Mouse (Mus musculus) mature B cell (primary cell): ENCODE data around the gene Mettl7a1.
"Not testable (repeated sequence)": the region's sequence is repeated elsewhere in the genome, so short reads cannot be mapped to it uniquely, and the experiment has no call there.

Experiments
- in situ Hi-C: fragments of 300-500 bp; cut with MboI; formaldehyde crosslinking; loops from 2 replicates; pipeline ENCODE4 v1.14.3; 2019

The Mettl7a1 gene

DNA sequence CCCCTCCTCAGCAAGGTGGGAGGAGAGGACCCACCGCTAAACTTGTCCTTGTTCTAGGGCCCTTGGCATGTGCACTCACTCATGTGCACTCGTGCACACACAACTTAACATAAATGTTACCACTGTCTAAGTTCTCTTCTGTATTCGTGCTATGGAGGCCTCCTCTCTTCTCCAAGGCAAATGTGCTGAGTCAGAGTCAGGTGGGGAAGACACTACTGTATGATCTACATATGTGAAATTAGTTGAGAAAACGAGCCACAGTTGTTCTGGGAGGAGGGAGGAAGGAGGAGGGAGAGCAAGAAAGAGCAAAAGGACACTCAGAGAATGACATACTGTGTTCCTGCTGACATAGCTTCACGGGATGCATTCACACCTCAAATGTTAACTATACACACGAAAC is 3.4 kb upstream of the Mettl7a1 start:
- in situ Hi-C loops, result no loop called here

DNA sequence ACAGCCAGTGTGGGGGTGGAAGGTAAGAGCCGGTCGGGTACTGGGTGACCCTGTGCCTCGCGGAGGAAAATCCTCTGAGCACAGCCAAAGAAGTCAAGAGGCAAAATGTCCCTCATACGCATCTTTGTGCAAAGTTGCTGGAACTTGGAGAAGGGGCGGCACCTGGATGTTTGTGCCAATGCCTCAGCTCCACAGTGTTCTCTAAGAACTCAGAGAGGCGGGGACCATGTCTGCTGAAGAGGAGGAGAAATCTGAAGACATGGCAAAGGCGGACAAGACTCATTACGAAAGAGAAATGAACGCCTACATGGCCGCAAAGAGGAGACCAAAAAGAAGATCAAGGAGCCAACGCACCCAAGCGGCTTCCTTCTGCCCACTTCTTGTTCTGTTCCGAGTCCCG is 2.4 kb upstream of the Mettl7a1 start:
- in situ Hi-C loops, result no loop called here

DNA sequence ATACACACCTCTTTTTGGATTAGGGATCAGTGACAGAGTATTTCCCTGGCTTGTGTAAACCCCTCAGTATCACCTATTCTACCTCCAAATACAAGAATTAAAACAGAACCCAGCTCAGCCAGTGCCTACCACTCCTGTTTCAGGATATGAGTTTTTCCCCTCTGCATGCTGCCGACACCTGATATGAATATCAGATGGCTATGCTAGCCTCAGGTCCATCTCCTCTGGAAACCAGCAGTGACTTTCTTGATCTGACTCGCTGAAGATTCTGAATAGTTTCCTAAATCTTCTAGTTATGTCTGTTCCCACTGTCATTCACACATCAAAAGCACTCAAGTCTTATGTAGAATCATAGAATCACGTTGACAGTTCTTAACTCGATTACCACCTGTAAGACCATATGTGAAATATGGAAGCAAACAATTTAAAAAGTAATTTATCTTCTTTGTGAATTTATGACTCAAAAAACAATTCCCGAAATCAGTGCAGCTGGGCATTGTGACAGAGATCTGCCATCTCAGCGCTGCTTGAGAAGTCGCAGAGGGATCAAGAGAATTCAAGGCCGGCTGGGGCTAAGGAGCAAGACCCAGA is 417 bp upstream of the Mettl7a1 start:
- in situ Hi-C loops, result no loop called here

DNA sequence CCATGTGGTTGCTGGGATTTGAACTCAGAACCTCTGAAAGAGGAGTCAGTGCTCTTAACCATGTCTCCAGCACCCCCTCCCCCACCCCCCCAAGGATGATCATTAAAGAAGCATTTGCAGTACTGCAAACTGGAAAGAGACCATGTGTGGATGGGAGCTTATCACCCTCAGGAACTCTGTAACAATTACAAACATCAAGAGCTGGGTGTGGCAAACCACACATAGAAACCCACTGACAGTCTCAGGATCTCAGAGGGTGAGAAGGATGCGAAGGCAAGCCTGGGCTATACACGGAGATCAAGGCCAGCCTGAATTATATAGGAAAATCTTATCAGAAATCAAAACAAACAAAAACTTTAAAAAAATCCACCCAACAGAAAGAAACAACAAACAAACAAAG is 2.3 kb downstream of the Mettl7a1 start:
- in situ Hi-C loops, result no loop called here

DNA sequence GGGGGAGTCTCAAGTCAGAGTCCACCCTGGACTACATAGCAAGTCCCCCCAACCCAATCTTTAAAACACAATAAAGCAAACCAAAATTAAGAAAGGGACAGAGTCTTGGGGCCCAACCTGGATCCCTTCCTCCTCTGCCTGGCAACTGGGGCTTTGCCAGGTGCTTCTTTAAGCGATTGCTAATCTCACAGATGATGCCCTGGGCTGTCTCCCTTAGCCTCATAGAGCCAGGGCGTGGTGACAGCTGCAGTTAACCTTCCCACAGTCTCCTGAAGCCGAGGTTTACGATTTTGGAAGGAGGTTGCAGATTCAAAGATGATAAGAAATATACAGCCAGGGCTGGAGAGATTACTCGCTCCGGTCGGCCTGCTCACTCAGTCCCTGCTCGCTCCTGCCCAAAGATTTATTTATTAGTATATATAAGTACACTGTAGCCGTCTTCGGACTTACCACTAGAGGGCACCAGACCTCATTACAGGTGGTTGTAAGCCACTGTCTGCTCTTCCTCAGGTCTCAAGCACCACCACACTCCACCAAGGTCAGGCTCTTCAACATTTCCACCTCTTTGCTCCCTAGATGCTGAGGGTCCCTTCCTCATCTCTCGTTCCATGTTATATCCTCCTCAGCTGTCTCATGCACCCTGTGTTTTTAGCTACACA is 3.6 kb downstream of the Mettl7a1 start:
- in situ Hi-C loops, result not testable (repeated sequence)

DNA sequence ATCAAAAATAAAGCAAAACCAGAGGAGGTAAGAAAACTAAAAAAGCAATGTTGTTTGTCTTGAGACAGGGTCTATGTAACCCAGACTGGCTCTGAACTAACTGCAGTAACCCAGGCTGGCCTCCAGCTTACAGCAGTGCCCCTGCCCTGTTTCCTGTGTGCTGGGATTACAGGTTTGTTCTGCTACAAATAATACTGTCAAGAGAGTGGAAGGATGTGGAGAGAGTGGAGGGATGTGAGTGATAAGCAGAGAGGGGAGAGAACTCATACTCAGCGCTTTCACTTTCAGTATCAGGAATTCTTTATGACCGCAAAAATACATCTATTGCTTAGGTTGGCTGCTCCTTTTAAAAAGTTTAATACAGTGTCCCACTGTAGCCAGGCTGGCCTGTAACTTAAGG is 8.4 kb downstream of the Mettl7a1 start:
- in situ Hi-C loops, result no loop called here

DNA sequence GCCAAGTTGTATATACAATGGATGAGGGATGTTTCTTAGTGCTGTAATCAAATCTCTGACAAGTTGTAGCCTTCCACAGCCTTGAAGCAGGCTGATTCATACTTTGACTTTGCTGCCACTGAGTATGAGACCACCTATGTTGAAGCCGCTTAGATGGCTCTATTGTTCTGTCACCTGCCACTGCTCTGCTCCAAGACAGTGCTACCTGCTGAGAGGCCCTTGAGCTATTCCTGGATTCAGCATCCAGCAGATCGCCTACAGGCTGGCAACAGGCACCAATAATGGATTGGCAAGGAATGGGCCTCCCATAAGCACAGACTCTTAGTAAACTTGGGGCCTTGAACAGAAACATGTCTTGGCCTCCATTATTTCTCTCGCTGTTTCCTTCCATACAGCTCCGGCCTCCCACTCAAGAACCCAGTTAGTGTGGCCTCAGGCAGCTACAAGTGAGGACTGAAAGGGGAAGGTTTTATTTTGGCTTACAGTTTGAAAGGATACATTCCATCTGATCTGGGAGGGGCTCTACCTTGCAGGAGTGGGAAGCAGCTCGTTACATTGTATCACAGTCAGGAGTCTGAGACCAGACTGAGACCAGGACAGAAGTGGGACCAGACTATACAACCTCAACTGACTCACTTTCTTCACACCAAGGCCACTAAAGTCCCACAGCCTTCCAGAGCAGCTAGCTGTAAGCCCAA is 10.7 kb downstream of the Mettl7a1 start:
- in situ Hi-C loops, result no loop called here

DNA sequence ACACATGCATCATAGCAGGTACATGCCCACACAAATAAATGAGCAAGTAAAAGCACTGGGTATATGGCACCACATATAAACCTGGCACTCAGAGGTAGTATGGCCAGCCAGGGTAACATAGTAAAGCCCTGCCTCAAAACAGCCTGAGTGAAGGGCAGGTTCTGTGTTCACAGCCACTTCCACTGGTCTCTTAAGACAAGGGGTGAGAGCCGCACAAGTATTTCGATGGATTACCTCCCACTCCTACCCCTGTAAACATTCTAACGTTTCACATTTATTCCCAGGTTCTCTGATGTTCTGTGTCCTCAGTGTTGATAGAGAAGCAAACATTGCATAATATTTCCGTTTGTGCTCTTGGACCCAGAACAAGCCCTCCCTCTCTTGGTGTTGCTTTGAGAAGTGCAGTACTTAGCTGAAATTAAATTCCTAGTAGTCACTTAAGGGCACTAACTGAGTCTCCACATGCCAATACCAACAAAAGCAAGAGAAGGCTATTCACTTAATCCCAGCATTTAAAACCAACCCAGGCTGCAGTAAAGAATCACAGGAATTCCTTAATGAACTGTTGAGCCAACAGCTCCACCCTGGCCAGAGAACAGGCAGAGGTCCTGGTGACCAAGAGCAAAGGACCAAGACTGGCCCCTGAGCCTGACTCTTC is 14.2 kb downstream of the Mettl7a1 start:
- in situ Hi-C loops, result not testable (repeated sequence)

DNA sequence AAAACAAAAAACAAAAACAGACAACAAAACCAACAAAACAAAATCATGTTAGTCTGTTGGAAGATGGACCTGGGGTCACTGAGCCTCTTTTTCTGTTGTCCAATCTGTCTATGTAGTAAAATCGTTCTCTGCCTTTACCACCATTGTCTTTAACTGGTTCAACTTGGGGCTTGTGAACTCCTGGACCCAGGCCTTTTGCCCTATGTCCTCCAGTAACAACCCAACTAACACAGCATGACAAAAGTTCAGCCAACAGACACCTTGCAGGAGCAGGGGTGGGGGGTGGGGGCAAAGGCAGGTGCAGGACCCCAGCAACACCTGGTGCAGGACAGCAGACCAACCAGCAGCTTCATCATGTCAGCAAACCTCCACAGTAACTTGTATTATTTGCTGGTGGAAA is 15.9 kb downstream of the Mettl7a1 start:
- in situ Hi-C loops, result no loop called here

DNA sequence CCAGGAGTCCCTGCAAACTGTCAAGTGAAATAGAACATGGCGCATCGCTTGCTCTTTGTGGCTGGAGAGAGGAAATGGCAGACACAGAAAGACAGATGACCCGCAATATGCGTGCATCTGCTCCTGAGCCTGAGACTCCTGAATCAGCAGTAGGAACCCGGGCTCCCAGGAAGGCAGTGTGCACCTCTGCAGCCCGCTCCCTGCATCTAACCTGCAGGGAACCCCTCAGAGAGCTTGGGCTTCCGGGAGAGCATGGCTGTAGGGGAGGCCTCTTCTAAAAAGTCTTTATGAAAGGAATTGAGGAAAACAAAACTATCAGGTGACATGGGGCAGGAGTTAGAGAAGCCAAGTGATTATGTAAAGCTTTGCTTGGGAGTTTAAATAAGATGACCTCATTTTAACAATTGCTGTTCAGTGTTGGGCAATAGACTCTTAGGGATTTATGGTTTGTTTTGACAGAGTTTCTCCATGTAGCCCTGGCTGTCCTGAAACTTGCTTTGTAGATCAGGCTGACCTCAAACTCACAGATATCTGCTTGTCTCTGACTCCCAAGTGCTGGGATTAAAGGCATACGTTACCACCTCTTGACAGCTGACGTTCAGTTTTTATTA is 16.5 kb downstream of the Mettl7a1 start:
- in situ Hi-C loops, result no loop called here

DNA sequence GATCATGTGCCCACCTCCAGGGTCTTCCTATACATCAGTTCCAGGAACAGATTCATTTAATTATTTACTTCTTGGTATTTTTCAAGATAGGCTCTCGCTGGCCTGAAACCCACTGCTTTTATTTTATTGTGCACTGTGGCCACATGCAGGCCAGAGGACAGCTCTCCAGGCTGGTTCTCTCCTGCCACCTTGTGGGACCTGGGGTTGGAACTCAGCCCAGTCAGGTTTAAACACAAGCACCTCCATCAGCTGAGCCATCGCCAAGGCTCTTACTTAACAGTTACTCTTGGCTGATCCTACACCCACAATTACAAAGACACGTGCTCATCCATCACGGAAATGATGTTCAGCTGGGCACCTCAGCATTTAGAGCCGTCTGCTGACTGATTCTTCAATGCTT is 17.2 kb downstream of the Mettl7a1 start:
- in situ Hi-C loops, result no loop called here

DNA sequence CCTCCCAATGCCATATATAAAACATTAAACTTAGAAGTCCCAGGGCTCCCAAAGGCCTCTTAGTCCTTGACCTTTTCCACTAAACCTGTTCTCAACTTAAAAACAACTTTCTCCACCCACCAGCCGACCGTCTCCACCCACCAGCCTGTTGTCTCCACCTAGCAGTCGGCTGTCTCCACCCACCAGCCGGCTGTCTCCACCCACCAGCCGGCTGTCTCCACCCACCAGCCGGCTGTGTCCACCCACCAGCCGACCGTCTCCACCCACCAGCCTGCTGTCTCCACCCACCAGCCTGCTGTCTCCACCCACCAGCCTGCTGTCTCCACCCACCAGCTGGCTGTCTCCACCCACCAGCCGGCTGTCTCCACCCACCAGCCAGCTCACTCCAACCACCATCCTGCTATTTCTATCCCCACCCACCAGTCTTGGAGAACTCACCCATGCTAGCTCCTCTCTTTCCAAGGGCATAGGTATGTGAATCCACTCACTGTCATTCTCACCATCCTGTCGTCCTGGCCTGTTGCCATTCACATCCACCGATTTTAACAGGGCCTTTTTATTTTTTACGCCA is 20.2 kb downstream of the Mettl7a1 start:
- in situ Hi-C loops, result no loop called here

DNA sequence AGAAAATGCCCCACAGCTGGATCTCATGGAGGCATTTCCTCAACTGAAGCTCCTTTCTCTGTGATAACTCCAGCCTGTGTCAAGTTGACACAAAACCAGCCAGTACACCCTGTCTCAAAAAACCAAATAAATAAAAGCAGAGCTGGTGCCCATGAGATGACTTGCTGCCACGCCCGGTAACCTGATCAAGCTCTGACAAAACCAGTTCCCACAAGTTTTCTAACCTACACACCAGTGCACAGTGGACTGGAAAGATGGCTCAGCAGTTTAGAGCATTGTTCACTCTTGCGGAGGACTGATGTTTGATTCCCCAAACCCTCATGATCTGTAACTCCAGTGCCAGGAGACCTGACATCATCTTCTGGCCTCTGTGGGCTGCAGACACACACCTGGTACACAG is 21.3 kb downstream of the Mettl7a1 start:
- in situ Hi-C loops, result no loop called here

DNA sequence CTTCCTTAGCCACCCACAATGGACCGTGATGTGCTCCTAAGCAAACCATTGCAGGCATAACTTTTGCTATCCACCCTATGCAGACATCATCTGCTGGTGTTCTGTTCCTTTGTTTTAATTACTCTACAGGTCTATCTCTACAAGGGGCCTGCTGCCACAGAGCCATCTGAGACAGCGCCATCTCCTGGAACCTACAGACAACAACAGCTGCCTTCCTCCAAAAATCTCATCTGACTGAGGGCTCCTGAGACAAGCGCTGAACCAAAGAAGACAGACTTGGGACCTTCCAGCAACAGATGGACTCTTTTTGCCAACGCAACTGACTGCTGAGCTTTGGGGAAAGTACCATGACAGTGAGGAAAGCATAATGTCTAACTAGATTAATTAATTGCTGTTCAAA is 24.1 kb downstream of the Mettl7a1 start:
- in situ Hi-C loops, result not testable (repeated sequence)

DNA sequence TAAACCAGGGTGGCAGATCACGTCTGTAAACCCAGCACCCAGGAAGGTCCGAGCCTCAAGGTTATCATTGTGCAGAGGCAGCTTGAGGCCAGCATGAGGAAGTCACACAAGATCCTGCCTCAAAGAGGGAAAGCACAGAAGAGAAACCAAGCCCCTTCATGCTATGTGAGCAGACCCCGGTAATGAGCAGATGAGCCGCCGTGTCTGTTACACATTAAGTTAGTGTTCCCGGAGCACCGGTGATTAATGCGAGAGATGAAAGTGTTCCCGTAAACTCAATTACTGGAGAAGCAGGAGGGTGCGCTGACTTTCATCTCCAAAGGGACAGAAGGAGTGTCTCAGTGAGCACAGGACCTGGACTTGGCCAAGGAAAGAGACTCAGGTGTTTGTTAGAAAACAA is 25.4 kb downstream of the Mettl7a1 start:
- in situ Hi-C loops, result not testable (repeated sequence)

DNA sequence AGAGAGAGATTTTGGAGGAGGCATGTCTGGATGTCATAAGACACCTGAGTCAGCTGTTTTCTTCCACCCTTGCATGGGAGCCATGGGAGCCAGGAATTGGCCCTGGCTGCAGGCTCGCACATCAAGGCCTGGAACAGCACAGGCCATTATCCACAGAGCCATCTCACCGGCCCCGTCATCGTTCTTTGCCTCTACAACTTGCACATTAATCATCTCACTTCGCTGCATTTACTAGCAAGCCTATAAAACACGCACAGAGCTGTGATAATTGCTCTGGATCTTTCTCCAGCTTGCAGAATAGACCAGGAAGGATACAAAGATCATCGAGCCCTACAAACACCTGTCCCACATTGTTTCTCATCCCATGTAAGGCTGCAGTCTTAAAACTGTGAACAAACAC is 26.8 kb downstream of the Mettl7a1 start:
- in situ Hi-C loops, result no loop called here

DNA sequence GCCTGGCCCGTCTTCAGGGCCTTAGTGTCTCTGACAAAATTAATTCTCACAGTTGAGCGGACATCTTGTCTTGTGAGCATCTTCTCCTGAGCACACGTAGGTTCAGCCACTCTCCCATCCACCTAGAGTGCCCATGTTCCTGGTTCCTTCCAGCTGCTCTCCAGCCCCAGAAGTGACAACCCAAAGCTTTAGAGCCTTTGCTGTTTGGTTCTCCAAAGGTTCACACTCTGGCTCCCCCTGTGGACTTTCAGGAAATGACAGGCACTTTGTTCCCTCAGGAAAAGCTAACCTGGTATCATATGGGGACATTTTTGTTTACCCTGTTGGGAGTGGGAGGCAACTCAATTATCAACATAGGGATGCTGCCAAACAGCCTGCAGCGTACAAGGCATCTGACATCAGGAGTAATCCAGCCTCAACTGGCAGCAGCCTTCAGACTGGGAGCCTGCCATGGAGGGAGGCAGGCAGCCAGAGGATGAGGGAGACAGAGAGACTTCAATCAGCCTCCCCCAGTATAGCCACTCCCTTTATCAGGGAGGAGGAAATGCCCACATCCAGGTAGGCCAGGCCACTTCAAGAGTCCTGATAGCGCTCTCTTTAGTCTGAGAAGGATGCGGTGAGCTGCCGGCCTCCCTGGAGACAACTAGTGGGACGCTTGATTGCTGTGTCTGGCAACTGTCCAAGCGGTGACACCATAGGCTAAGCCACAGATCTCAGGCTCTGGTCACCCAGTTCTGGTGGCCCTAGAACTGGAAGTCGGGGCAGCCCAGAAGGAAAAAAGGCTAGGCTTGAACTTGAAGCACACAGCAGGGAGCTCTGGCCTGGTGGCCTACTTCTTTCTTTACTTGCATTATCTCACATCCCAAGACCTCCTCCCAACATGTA is 28.4 kb downstream of the Mettl7a1 start:
- in situ Hi-C loops, result not testable (repeated sequence)

DNA sequence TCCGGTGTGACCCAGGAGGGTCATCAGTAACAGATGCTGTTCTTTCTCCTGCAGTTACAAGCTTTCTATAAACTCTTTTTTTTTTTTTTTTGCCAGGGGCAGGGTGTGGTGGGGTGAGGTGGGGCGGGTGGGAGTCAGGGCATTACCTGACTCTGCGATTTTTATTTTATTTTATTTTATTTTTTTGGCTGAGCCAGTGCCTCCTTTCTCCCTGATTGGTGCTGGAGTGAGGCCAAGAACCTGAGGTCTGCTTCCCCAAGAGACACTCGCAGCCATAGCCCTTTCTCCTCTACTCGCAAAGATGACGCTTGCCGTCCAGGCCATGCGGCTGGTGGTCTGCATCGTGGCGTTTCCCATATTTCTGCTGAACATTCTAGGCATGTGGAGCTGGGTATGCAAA is 30.7 kb downstream of the Mettl7a1 start, which contains the start of gene Mettl7a3:
Gene Mettl7a3, plus strand, starts transcription at position 301 of the 400 bp plus-strand sequence.
- in situ Hi-C loops, result no loop called here

DNA sequence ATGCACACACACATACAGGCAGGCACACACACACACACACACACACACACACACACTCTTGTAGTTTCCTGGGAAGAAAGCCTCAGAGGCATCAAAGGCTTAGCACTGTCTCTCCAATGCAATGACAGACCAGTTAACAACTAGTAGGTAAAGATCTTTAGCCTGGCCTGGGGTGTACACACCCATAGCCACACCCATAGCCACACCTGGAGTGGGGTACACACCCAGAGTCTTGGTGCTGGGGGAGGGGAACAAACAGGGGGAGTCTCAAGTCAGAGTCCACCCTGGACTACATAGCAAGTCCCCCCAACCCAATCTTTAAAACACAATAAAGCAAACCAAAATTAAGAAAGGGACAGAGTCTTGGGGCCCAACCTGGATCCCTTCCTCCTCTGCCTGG is 33.4 kb downstream of the Mettl7a1 start:
- in situ Hi-C loops, result not testable (repeated sequence)

DNA sequence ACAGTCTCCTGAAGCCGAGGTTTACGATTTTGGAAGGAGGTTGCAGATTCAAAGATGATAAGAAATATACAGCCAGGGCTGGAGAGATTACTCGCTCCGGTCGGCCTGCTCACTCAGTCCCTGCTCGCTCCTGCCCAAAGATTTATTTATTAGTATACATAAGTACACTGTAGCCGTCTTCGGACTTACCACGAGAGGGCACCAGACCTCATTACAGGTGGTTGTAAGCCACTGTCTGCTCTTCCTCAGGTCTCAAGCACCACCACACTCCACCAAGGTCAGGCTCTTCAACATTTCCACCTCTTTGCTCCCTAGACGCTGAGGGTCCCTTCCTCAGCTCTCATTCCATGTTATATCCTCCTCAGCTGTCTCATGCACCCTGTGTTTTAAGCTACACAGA is 33.9 kb downstream of the Mettl7a1 start:
- in situ Hi-C loops, result not testable (repeated sequence)
